Mouse (Mus musculus) bone marrow macrophage, adult 2 months (primary cell): ENCODE data around the gene Rtel1.

Source experiments
- CTCF ChIP-seq: IDR thresholded peaks from 2 replicates; pipeline ENCODE4 v1.5.1; 2012; ENCODE audit warnings: low read depth, mild to moderate bottlenecking, low read length, moderate library complexity
- POLR2A ChIP-seq: IDR thresholded peaks from 2 replicates; pipeline ENCODE4 v1.6.1; 2012; ENCODE audit warnings: mild to moderate bottlenecking, low read depth, low read length, borderline replicate concordance

GRCm38 (mm10) chr2:181326098-181326497, 6.6 kb downstream of the Rtel1 start:
- TF ChIP-seq CTCF, result no peak
- no peak for TF ChIP-seq POLR2A
